Mouse (Mus musculus) olfactory bulb, adult 2 months (tissue): ENCODE data around the gene Taf15.

Experiments
- CTCF ChIP-seq: fragments of 200-500 bp; IDR thresholded peaks from 2 replicates; pipeline ENCODE4 v1.5.1; 2012; ENCODE audit warnings: low read depth, mild to moderate bottlenecking, low read length, moderate library complexity; ENCODE audit not compliant: insufficient read depth
- POLR2A ChIP-seq: fragments of 200-500 bp; IDR thresholded peaks from 2 replicates; pipeline ENCODE4 v1.6.1; 2012; ENCODE audit warnings: mild to moderate bottlenecking, low read depth, low read length, moderate library complexity; ENCODE audit not compliant: insufficient read depth

GRCm38 (mm10) chr11:83442596-83443267, 30.2 kb upstream of the Taf15 start:
- no peak; the same call in 1 of the 2 replicates for TF ChIP-seq CTCF
- TF ChIP-seq POLR2A = no peak
